Mouse (Mus musculus): ENCODE results near the gene Ncbp1.

DNA sequence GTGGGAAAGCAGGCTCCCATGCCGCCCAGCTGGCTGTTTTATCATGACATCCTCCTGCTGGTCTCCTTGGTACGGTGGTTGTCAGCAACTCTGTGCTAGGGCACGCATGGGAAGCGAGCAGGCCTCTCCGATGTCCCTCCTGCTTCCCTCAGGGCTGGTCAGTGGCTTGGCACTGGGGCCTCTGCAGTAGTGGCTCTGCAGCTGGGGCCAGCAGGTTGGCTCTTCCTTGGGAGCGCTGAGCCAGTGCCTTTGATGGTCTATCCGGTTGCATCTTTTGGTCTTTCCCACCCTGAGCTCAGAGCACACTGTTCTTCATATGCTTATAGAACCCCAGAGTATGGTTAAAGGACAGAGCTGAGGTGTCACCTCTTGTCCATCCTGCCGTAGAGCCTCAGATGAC is 28.3 kb upstream of the Ncbp1 start:
- TF ChIP-seq CTCF (IDR thresholded peaks at IDR 0.05; ENCODE audit: low read depth) (no peak), EP300 (IDR thresholded peaks at IDR 0.05; ENCODE audit: low read depth) (no peak)

Data from heart, postnatal 0 days (tissue).